Mouse (Mus musculus) kidney, postnatal 25 days (tissue): ENCODE measurements around the gene Tmem63a.
"Not testable (repeated sequence)": the region's sequence is repeated elsewhere in the genome, so short reads cannot be mapped to it uniquely, and the experiment has no call there.

Experiments used
- DNase-seq, 2 experiments: peaks; one replicate each; pipeline ENCODE4 v3.0.0; 2021; ENCODE audit warnings: mixed read lengths in 2 of 2

Tmem63a gene

GRCm38 (mm10) chr1:180942166-180943031 is at the start of gene Tmem63a:
Tmem63a (plus strand) TSS chr1:180942344.
- peak; percentile 90 to 92 for DNase-seq

- DNase-seq: no peak
Measured at GRCm38 (mm10) chr1:180892808-180893207, 49.3 kb upstream of the Tmem63a start, which contains the start of gene Lefty2. Lefty2 (plus strand) TSS chr1:180893108.

GRCm38 (mm10) chr1:180894088-180894987 is 47.8 kb upstream of the Tmem63a start:
- DNase-seq: not testable (repeated sequence)

- peak in 1 of 2 experiments; percentile 45 for DNase-seq
Measured at GRCm38 (mm10) chr1:180901107-180901506, 41.0 kb upstream of the Tmem63a start.

- DNase-seq: no peak
Measured at GRCm38 (mm10) chr1:180902915-180903314, 39.2 kb upstream of the Tmem63a start.

- DNase-seq: peak in 1 of 2 experiments; percentile 48
Measured at GRCm38 (mm10) chr1:180903666-180904038, 38.5 kb upstream of the Tmem63a start.

- DNase-seq: peak; percentile 96 to 98
Measured at GRCm38 (mm10) chr1:180904039-180904814, 37.9 kb upstream of the Tmem63a start, which contains the start of gene Pycr2. Pycr2 (plus strand) TSS chr1:180904293.

GRCm38 (mm10) chr1:180904815-180905080 is 37.4 kb upstream of the Tmem63a start:
- no peak for DNase-seq

GRCm38 (mm10) chr1:180905307-180905706 is 36.8 kb upstream of the Tmem63a start:
- no peak for DNase-seq

GRCm38 (mm10) chr1:180905876-180906275 is 36.3 kb upstream of the Tmem63a start:
- DNase-seq: no peak

GRCm38 (mm10) chr1:180906461-180907147 is 35.5 kb upstream of the Tmem63a start:
- no peak for DNase-seq

- DNase-seq: no peak
Measured at GRCm38 (mm10) chr1:180911138-180911537, 31.0 kb upstream of the Tmem63a start.

GRCm38 (mm10) chr1:180911653-180912287 is 30.4 kb upstream of the Tmem63a start:
- no peak for DNase-seq

- no peak for DNase-seq
Measured at GRCm38 (mm10) chr1:180912792-180913191, 29.4 kb upstream of the Tmem63a start.

- DNase-seq: no peak
Measured at GRCm38 (mm10) chr1:180913797-180914196, 28.3 kb upstream of the Tmem63a start.

GRCm38 (mm10) chr1:180916425-180916824 is 25.7 kb upstream of the Tmem63a start:
- no peak for DNase-seq

GRCm38 (mm10) chr1:180917053-180917452 is 25.1 kb upstream of the Tmem63a start:
- no peak for DNase-seq

GRCm38 (mm10) chr1:180919686-180920085 is 22.5 kb upstream of the Tmem63a start:
- no peak for DNase-seq

GRCm38 (mm10) chr1:180922273-180923048 is 19.7 kb upstream of the Tmem63a start:
- DNase-seq: no peak

- no peak for DNase-seq
Measured at GRCm38 (mm10) chr1:180924737-180925136, 17.4 kb upstream of the Tmem63a start.

- DNase-seq: no peak
Measured at GRCm38 (mm10) chr1:180926286-180926685, 15.9 kb upstream of the Tmem63a start.
